Mouse (Mus musculus) forebrain, postnatal 0 days (tissue): ENCODE data around the gene Slc7a5. TPM values are rescaled to one million over a fixed set of nuclear protein-coding genes. Genes with fewer than 3 reads are reported as not detected.
A peak's percentile ranks its signal among the peaks of the same experiment; 100 is the strongest.

Source experiments
- ATAC-seq: fragments of 200-750 bp; cut with Nextera tagmentation; 2 replicates; pipeline ENCODE4 v1.8.0; 2017; ENCODE audit warnings: mild to moderate bottlenecking, moderate library complexity
- DNase-seq: peaks from one replicate; pipeline ENCODE4 v3.0.0-alpha.2; 2015
- H3K27ac ChIP-seq: fragments of 300-500 bp; sonication (generic); 2 replicates; pipeline ENCODE4 v1.5.1; 2014; ENCODE audit warnings: low read depth, mild to moderate bottlenecking, antibody characterized with exemption, low read length, moderate library complexity, mixed read lengths
- H3K27me3 ChIP-seq: fragments of 300-500 bp; sonication (generic); 2 replicates; pipeline ENCODE4 v1.6.1; 2014; ENCODE audit warnings: mild to moderate bottlenecking, low read length, mixed read lengths; ENCODE audit not compliant: insufficient read depth
- H3K36me3 ChIP-seq: fragments of 300-500 bp; sonication (generic); 2 replicates; pipeline ENCODE4 v1.6.1; 2014; ENCODE audit warnings: mild to moderate bottlenecking, moderate library complexity; ENCODE audit not compliant: insufficient read depth
- H3K4me1 ChIP-seq: fragments of 300-500 bp; sonication (generic); 2 replicates; pipeline ENCODE4 v1.6.1; 2014; ENCODE audit warnings: antibody characterized with exemption; ENCODE audit not compliant: insufficient read depth
- H3K4me2 ChIP-seq: fragments of 300-500 bp; sonication (generic); 2 replicates; pipeline ENCODE4 v1.6.1; 2014; ENCODE audit warnings: low read depth, mild to moderate bottlenecking, moderate library complexity
- H3K4me3 ChIP-seq: fragments of 300-500 bp; sonication (generic); 2 replicates; pipeline ENCODE4 v1.5.1; 2014; ENCODE audit warnings: low read depth, low read length, mixed read lengths
- H3K9ac ChIP-seq: fragments of 300-500 bp; sonication (generic); 2 replicates; pipeline ENCODE4 v1.6.1; 2014; ENCODE audit warnings: mild to moderate bottlenecking
- H3K9me3 ChIP-seq: fragments of 300-500 bp; sonication (generic); 2 replicates; pipeline ENCODE4 v1.6.1; 2016; ENCODE audit warnings: low read length
- CTCF ChIP-seq: sonication (generic); IDR thresholded peaks from 2 replicates; pipeline ENCODE4 v1.5.1; 2016; ENCODE audit warnings: antibody characterized with exemption, control low read depth, low read depth
- WGBS: fragments of 180-500 bp; shearing (Covaris S2); extraction: QIAGEN DNeasy Blood & Tissue Kit; methylation state at CpG from one replicate; pipeline ENCODE4 v1.1.7; 2014; 5-methylcytosine and 5-hydroxymethylcytosine counted together
- polyA plus RNA-seq: library from polyadenylated mRNA; unstranded; fragments of >200 nt; fragmentation: Nextera tagmentation; extraction: Ambion mirVana; gene quantifications from 2 replicates; pipeline ENCODE4 v1.2.1, GENCODE M21; 2015
- total RNA-seq: library from RNA; depleted of rRNA; stranded (reverse); fragments of >200 nt; gene quantifications from 2 replicates; pipeline ENCODE4 v1.2.3, GENCODE M21; 2014

The Slc7a5 gene
- total and polyA plus RNA-seq, 2 experiments from 2014 or later: 67.9 to 99.4 TPM

GRCm38 (mm10) chr8:121895910-121896309 is 11.6 kb downstream of the Slc7a5 start:
- no peak overlapping the region for H3K4me2 ChIP-seq
- WGBS: 67% methylated on average over 7 of the region's 7 CpGs
- H3K27ac ChIP-seq: no peak overlapping the region

DNA sequence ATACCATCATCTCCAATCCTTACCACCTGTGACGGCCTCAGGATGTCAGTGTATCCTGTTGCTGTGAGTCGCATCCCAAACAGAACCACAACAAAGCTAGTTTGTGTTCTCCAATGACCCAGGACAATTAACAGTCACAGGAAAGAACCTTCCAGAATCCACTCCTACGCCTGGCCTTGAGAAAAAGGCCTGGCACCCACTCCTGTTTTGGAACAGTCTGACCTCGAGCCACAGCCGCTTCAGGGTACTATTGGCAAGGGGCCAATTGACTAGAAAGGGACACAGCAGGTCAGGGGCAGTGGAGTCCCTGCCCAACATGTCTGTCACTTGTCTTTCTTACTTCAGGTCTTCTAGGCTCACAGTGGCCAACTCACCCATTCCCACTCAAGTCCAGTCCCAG is 14.6 kb downstream of the Slc7a5 start:
- no peaks in the 10 kb centered on the region for H3K9me3 ChIP-seq

More at GRCm38 (mm10) chr8:121895910-121896309, 11.6 kb downstream of the Slc7a5 start:
- H3K9ac ChIP-seq: no peak overlapping the region
- no peak overlapping the region for H3K4me3 ChIP-seq
- no peaks in the 10 kb centered on the region for H3K9me3 ChIP-seq
- TF ChIP-seq CTCF: no peak
- H3K4me1 ChIP-seq: peaks cover 19% of the 10 kb centered on the region
- H3K36me3 ChIP-seq: peaks cover 16% of the 10 kb centered on the region
- H3K27me3 ChIP-seq: no peaks in the 10 kb centered on the region
- ATAC-seq (no peak), DNase-seq (no peak)

GRCm38 (mm10) chr8:121889810-121890785 is 17.4 kb downstream of the Slc7a5 start:
- H3K36me3 ChIP-seq: peaks cover 38% of the 10 kb centered on the region
- no peaks in the 10 kb centered on the region for H3K4me1 ChIP-seq
- DNase-seq (peak; percentile 42), ATAC-seq (peak; percentile 42; the same call in 1 of the 2 replicates)
- H3K4me2 ChIP-seq: no peak overlapping the region
- H3K9ac ChIP-seq: no peak overlapping the region
- no peaks in the 10 kb centered on the region for H3K27me3 ChIP-seq
- TF ChIP-seq CTCF: no peak
- no peak overlapping the region; the same call in 1 of the 2 replicates for H3K27ac ChIP-seq
- H3K9me3 ChIP-seq: no peaks in the 10 kb centered on the region
- WGBS: 79% methylated on average over 15 of the region's 15 CpGs
- H3K4me3 ChIP-seq: no peak overlapping the region

More for the DNA sequence above, 14.6 kb downstream of the Slc7a5 start:
- Histone ChIP-seq H3K4me1 (peaks cover 9% of the 10 kb centered on the region), H3K27me3 (no peaks in the 10 kb centered on the region), H3K4me2 (no peak overlapping the region), H3K9ac (no peak overlapping the region), H3K36me3 (peaks cover 20% of the 10 kb centered on the region), H3K4me3 (no peak overlapping the region), H3K27ac (no peak overlapping the region)
- DNase-seq (no peak), ATAC-seq (no peak)
- WGBS: 64% methylated on average over 5 of the region's 5 CpGs
- no peak for TF ChIP-seq CTCF

DNA sequence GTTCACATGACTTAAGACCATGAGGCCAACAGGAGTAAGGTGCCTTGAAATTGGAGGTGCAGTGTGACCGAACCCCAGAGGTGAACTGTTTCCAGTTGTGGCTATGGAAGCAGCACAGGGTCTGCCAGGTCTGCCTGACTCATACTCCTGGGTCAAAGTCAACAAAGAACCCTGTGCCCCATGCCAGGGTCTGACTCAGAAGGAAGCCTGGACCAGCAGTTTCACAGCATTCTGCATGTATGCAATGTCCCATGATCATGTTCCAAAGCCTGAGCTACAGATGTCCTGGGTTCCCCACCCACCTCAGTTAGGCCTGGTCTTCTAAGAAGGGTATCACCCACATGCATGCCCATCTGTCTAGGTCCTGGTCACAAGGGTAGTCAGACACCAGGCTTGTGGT is 18.2 kb downstream of the Slc7a5 start:
- Histone ChIP-seq H3K27me3 (no peaks in the 10 kb centered on the region), H3K4me2 (no peak overlapping the region), H3K9ac (no peak overlapping the region), H3K36me3 (peaks cover 39% of the 10 kb centered on the region), H3K4me1 (no peaks in the 10 kb centered on the region), H3K9me3 (no peaks in the 10 kb centered on the region), H3K27ac (no peak overlapping the region), H3K4me3 (no peak overlapping the region)
- ATAC-seq (no peak), DNase-seq (no peak)
- 90% methylated on average over 1 of the region's 1 CpGs for WGBS
- TF ChIP-seq CTCF: no peak

DNA sequence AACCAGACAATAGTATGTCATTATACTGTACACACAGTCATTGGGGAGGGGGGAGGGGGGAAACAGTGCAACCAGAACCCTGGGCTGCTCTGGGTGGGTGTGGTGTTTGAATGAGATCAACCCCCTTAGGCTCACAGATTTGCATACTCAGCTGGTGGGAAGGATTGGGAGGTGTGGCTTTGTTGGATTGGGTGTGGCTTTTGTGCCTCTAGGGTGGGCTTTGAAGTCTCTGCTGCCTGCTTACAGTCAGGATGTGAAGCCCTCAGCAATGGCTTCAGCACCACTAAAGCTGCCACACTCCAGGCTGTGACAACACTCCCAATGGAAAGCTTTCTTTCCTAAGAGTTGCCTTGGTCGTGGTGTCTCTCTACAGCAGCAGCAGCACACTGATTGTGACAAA is 19.9 kb downstream of the Slc7a5 start:
- H3K4me3 ChIP-seq: no peak overlapping the region
- H3K9ac ChIP-seq: no peak overlapping the region
- H3K27me3 ChIP-seq: no peaks in the 10 kb centered on the region
- H3K27ac ChIP-seq: no peak overlapping the region
- 84% methylated on average over 1 of the region's 1 CpGs for WGBS
- DNase-seq (no peak), ATAC-seq (no peak; the same call in 1 of the 2 replicates)
- TF ChIP-seq CTCF: no peak
- H3K4me1 ChIP-seq: no peaks in the 10 kb centered on the region
- no peak overlapping the region for H3K4me2 ChIP-seq
- H3K36me3 ChIP-seq: peaks cover 57% of the 10 kb centered on the region
- H3K9me3 ChIP-seq: no peaks in the 10 kb centered on the region

- Histone ChIP-seq H3K36me3 (peaks cover 72% of the 10 kb centered on the region), H3K9me3 (no peaks in the 10 kb centered on the region), H3K9ac (no peak overlapping the region), H3K27ac (no peak overlapping the region), H3K4me1 (no peaks in the 10 kb centered on the region), H3K4me2 (no peak overlapping the region), H3K27me3 (no peaks in the 10 kb centered on the region), H3K4me3 (no peak overlapping the region)
- ATAC-seq (no peak), DNase-seq (no peak)
- TF ChIP-seq CTCF: no peak
- WGBS: 71% methylated on average over 6 of the region's 6 CpGs
Measured at GRCm38 (mm10) chr8:121885433-121885832, 22.1 kb downstream of the Slc7a5 start.

DNA sequence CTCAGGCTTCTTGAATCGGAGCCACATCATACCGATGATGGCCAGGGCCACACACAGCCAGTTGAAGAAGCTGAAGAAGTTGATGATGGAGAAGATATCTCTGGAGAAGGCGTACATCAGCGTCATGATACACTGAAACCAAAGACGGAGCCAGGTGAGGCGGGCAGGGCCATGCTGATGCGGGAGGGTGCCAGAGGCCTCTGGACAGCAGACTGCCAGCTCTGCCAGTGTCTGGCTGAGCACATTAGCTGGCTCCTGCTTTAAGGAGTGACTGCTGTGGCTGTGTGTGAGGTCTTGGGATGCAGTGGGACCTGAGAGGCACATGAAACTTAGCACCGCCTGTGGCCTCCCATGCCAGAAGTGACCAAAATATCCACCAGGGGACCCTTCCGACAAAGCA is 22.5 kb downstream of the Slc7a5 start:
- no peak overlapping the region for H3K9ac ChIP-seq
- 94% methylated on average over 9 of the region's 9 CpGs for WGBS
- TF ChIP-seq CTCF: no peak
- DNase-seq: no peak
- H3K4me1 ChIP-seq: no peaks in the 10 kb centered on the region
- no peaks in the 10 kb centered on the region for H3K27me3 ChIP-seq
- no peak overlapping the region for H3K4me3 ChIP-seq
- peaks cover 72% of the 10 kb centered on the region for H3K36me3 ChIP-seq
- no peak overlapping the region for H3K27ac ChIP-seq
- no peak overlapping the region for H3K4me2 ChIP-seq
- no peaks in the 10 kb centered on the region for H3K9me3 ChIP-seq
- ATAC-seq: no peak
